Comparison of ENCODE assay signal across 25 mouse cellular contexts in the genomic region with DNA sequence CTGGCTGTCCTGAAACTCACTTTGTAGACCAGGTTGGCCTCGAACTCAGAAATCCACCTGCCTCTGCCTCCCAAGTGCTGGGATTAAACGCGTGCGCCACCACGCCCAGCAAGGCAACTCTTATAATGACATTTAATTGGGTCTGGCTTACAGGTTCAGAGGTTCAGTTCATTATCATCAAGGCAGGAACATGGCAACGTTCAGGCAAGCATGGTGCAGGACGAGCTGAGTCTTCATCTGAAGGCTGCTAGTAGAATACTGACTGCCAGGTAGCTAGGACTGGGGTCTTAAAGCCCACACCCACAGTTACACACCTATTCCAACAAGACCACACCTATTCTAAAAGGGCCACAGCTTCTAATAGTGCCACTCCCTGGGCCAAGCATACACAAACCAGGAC. TPM values are rescaled to one million over a fixed set of nuclear protein-coding genes. Genes with fewer than 3 reads are reported as not detected.
"Had no signal": no experiment of that assay in that cellular context is flagged by ENCODE, and none has a peak within 500 bp of the region (broad histone marks: within the 10 kb centered on the region; RNA-seq: fewer than 3 reads in every experiment).

No protein-coding gene starts in this region.

RNA-seq across cellular contexts. Expression of gene Gm49361, which starts 57.8 kb away (rescaled TPM):
- polyA plus RNA-seq: heart, embryonic 11.5 days; heart, embryonic 12.5 days; heart, embryonic 13.5 days; heart, embryonic 14.5 days; heart, embryonic 15.5 days; heart, embryonic 16.5 days; heart, postnatal 0 days; hindbrain, embryonic 10.5 days; hindbrain, embryonic 11.5 days; hindbrain, embryonic 12.5 days; hindbrain, embryonic 13.5 days; hindbrain, embryonic 14.5 days; hindbrain, embryonic 15.5 days; hindbrain, embryonic 16.5 days; hindbrain, postnatal 0 days; inflammation-experienced regulatory T-cells, adult 6 months; intestine, embryonic 14.5 days; intestine, embryonic 16.5 days; intestine, postnatal 0 days; kidney, adult 2 months; kidney, embryonic 14.5 days; kidney, embryonic 15.5 days; kidney, embryonic 16.5 days; kidney, postnatal 0 days; large intestine, adult 2 months had no signal
